Mouse (Mus musculus) effector memory CD4-positive, alpha-beta T cell, adult 7 months (primary cell): ENCODE measurements around the gene Gm30191. TPM values are rescaled to one million over a fixed set of nuclear protein-coding genes. Genes with fewer than 3 reads are reported as not detected.

Experiments used
- polyA plus RNA-seq: library from polyadenylated mRNA; unstranded; fragments of 100-300 nt; shearing (Covaris generic); gene quantifications from one replicate; pipeline ENCODE4 v1.2.1, GENCODE M21; 2017

Gm30191 gene
- polyA plus RNA-seq, result not detected

DNA sequence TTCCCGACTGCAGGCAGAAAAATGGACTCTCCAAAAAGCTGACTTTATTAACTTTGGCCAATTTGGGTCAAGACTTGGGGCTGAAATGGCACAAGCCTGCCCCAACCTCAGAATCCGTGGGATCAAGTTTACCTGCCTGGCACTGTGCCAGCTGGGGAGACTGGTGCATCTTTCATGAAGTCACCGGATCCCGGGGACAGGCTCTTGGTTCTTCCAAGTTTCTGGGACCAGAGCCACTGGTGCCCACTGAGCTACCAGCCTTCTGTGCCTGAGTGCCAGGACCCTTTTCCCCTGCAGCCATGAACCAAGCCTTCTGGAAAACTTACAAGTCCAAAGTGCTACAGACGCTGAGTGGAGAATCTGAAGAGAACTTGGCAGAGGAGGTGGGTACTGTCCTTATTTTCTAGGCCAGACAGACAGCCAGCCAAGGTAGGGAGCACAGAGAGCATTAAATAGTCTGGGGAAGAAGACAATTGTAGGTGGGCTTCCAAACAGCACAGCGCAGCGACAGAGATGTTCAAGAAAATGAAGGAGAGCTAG lies at the start of gene Gm30191:
Gene Gm30191, plus strand, starts transcription at position 217 of the 540 bp plus-strand sequence.

DNA sequence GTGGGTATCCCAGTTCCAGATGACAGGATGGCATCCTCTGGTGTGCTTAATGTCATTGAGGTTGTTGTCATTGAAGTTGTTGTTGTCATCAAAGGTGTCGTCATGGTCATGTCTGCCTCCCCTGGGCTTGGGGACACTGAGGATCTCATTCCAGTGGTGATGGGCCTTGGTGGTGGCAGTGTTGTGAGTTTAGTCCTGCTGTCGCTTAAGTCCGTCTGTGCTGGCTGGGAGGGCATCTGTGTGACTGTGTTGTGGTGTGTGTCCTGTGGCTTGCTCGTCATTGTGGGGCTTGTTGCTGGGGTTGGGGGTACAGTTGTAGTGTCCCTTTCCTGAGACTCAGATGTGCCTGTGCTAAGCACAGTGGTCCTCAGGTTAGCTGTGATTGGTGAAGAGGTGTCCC lies 43.8 kb upstream of the Gm30191 start, which contains the start of gene Gm7534:
Gene Gm7534, minus strand, starts transcription at position 101 of the 400 bp plus-strand sequence.

DNA sequence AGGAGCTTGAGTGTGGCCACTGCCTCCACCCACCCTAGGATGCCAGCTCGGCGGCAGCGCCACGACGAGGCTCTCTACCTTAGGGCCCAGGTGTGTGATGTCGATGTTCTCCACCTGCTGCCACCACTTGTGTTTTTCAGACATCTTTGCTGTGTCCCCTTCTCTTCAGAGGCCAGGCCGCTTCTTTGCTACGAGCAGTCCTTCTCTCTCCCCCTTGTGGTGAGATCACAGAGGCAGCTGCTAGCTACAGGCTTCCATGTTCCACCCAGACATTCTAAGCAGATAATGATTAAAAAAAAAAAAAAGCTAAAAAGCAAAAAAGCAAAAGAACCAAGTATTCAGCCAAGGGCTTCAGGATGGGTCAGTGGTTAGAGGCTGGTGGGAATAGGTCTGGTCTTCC lies 19.5 kb upstream of the Gm30191 start, which contains the start of gene Catsper4:
Gene Catsper4, minus strand, starts transcription at position 190 of the 400 bp plus-strand sequence.

DNA sequence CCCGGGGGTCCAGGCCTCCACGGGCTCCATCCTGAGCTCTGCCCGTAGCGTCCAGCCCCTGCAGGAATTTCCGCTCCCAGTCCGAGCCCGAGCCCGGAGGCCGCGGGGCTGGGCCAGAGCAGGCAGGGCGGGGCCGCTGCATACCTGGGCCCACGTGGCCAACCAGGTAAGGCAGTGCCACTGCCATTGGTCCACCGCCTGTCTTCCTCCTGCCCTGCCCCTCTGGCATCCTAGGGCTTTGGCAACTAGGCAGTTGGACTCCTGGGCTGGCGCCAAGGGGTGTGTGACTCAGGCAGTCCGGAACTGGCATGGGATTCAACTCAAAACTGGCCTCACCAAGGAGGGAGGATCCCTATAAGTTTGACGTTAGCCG lies 8.5 kb upstream of the Gm30191 start, which contains the start of gene Cnksr1:
Gene Cnksr1, minus strand, starts transcription at position 121 of the 373 bp plus-strand sequence.

DNA sequence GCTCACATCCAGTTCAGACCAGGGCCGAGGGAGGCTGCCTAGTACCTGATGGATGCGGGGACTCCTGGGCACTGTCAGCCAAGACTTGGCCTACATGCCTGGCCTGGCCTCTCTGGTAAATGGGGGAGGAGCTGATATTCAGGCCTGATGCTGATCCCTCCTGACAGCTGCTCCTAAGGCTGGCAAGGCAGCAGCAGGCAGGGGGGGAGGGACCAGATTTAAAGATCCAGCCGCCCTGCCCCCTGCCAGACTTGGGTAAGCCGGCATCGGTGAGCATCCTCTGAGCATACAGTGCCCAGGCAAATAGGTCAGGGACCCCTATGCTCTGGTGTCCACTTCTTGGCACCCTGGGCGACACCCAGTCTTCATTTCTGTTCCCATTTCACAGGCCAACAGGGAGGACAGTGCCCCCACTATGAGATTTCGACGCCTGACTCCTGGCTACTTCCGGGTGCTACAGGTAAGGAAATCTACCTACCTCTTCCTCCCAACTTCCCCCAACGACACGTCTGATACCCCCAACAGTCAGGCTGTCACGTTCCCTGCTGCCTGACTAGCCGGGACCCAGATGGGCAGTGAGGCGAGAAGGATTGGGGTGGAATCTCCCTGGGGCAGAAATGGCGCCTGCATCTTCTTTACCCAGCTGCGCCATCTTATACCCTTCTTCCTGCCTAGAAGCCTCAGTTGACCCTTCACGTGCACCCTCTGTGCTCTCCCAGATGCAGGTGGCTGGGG lies 3.1 kb upstream of the Gm30191 start, which contains the start of gene E130218I03Rik:
Gene E130218I03Rik, plus strand, starts transcription at position 147 of the 735 bp plus-strand sequence.

DNA sequence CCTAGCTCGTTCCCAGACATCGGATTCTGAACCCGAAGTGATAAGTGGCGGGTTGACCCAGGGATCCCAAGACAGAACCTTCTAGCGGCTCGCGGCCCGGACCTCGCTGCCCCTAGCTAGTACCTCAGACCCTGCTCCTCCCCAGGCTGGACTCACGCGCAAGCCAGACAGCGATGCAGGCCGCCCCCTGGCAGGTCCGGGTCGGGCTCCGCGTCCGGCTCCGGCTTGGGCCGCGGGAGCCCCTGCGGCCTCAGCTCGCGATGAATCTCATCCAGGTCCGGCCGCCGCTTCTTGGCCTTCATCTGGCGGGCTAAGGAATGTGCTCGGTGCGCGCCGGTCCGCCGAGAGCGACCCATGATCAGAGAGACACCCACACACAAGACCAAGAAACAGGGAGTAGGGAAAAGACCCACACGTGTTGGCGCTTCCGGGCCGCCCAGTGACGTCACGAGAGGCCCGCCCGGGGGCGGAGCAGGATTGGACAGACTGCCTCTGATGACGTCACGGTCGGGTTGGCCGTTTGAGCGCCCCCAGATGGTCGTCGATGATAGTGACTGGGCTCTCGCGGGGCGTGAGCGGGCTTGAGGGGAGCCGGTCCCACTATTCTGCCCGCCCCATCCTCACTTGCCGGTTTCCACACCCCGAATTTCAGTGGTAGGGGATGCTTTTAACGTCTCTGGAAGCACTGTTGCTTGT lies 1.4 kb upstream of the Gm30191 start, which contains the start of gene Zfp593:
Gene Zfp593, minus strand, starts transcription at position 445 of the 696 bp plus-strand sequence.

DNA sequence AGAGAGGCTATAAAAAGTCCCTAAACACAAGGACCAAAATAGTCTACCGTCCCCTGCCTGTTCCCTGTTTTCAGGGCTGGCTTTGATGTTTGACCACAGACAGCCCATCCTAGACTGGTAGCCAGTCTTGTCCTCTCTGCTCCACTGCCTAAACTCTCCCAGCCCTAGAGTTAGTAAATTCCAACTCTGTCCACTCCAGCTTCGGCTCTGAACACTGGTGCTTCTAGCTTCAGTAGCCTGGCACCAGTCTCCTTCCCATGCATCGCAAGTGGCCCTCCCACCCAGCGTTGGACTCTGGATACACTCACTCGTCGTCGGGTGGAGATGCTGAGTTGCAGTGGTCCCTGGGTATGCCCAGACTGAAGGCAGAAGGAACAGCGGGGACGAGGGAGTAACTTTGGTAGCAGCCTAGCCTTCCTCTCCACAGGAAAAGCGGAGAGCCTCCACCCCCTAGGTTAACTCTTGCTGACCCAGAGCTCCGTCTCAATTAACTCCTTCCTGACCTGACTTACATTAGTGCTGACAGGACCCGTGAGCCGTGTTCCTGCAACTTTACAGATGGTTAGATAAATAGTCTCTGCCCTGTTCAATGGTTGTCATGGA lies 7.1 kb downstream of the Gm30191 start, which contains the start of gene Grrp1:
Gene Grrp1, minus strand, starts transcription at position 385 of the 603 bp plus-strand sequence.

DNA sequence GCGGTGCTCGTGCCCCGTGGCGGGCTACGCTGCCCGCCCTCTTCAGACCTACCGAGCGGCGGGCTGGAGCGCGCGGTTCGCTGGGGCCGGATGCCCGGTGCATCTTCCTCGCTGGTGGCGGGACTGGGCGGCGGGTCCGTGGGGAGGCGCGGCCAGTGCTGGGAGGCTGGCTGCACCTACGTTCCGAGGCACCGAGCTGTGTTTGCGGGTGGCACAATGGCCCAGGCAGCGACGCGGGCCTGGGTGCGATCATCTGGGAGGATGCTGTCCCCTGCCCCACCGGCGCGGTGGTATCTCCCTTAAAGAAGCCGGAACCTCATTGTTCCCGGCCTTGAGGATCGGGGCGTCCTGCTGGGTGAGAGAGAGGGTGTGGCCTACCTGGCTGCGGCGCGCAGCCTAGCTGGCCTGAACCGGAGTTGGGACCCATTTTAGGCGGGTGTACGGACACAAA lies 40.9 kb downstream of the Gm30191 start, which contains the start of gene Pdik1l:
Gene Pdik1l, minus strand, starts transcription at position 321 of the 451 bp plus-strand sequence.

Other genes starting within 250 kb of the Gm30191 start
- 23.7 TPM for gene Dhdds, start 246.0 kb upstream of the Gm30191 start, polyA plus RNA-seq
- not detected for gene Lin28a, start 228.1 kb upstream of the Gm30191 start, polyA plus RNA-seq
- 3.5 TPM for gene Zfp683, start 193.1 kb upstream of the Gm30191 start, polyA plus RNA-seq
- 12.9 TPM for gene Crybg2, start 186.1 kb upstream of the Gm30191 start, polyA plus RNA-seq
- 2,277 TPM for gene Cd52, start 151.9 kb upstream of the Gm30191 start, polyA plus RNA-seq
- 35.9 TPM for gene Ubxn11, start 144.4 kb upstream of the Gm30191 start, polyA plus RNA-seq
- gene Sh3bgrl3, start 118.1 kb upstream of the Gm30191 start, polyA plus RNA-seq, result 1,134 TPM
- 63.6 TPM for gene Cep85, start 59.8 kb upstream of the Gm30191 start, polyA plus RNA-seq
- gene Gm7534, start 43.9 kb upstream of the Gm30191 start, polyA plus RNA-seq, result not detected
- gene Catsper4, start 19.6 kb upstream of the Gm30191 start, polyA plus RNA-seq, result not detected
- gene Cnksr1, start 8.5 kb upstream of the Gm30191 start, polyA plus RNA-seq, result not detected
- 5.1 TPM for gene E130218I03Rik, start 3.3 kb upstream of the Gm30191 start, polyA plus RNA-seq
- gene Zfp593, start 1.3 kb upstream of the Gm30191 start, polyA plus RNA-seq, result 27.2 TPM
- gene Grrp1, start 7.2 kb downstream of the Gm30191 start, polyA plus RNA-seq, result not detected
- gene Pdik1l, start 41.0 kb downstream of the Gm30191 start, polyA plus RNA-seq, result 7.2 TPM
- not detected for gene Trim63, start 68.2 kb downstream of the Gm30191 start, polyA plus RNA-seq
- not detected for gene Slc30a2, start 96.2 kb downstream of the Gm30191 start, polyA plus RNA-seq
- gene Extl1, start 136.9 kb downstream of the Gm30191 start, polyA plus RNA-seq, result 0.33 TPM
- gene Pafah2, start 149.4 kb downstream of the Gm30191 start, polyA plus RNA-seq, result 1.0 TPM
- gene Stmn1, start 221.4 kb downstream of the Gm30191 start, polyA plus RNA-seq, result 26.9 TPM
- 9.9 TPM for gene Paqr7, start 249.8 kb downstream of the Gm30191 start, polyA plus RNA-seq